ENCODE assay signal across 9 mouse cellular contexts in genomic region chr5:110203164-110203895, GRCm38 (mm10). TPM values are rescaled to one million over a fixed set of nuclear protein-coding genes. Genes with fewer than 3 reads are reported as not detected.
DNase-seq lines count a peak whose midpoint lies in the region; ATAC-seq and TF ChIP-seq lines count a peak whose summit lies in the region.
"Had no signal": no experiment of that assay in that cellular context is flagged by ENCODE, and none has a peak within 500 bp of the region (broad histone marks: within the 10 kb centered on the region; RNA-seq: fewer than 3 reads in every experiment).

No protein-coding gene starts in this region.

- no peak overlapping the region for H3K27ac ChIP-seq in CH12.LX (ENCODE audit: insufficient read depth, low read depth)

- no peaks in the 10 kb centered on the region for H3K9me3 ChIP-seq in CH12.LX (replicated peaks; ENCODE audit: low read length)
- H3K9me3 ChIP-seq: heart, embryonic 12.5 days had no signal

- DNase-seq in CD4-positive, CD25-positive, alpha-beta regulatory T cell, adult 2 months (ENCODE audit: low read depth, low spot score): peak; percentile 39
- peak; percentile 8 for DNase-seq in kidney, postnatal 14 days
- no peak for DNase-seq in kidney, postnatal 4 days
- DNase-seq in CH12.LX (ENCODE audit: extremely low read depth): peak; percentile 12
- peak; percentile 4 for DNase-seq in embryo, embryonic 9.5 days (ENCODE audit: extremely low spot score)
- DNase-seq in layer of hippocampus, postnatal 36 days: no peak
- no peak for DNase-seq in layer of hippocampus, adult 11-12 months (ENCODE audit: low spot score)

- peaks cover 64 to 80% of the 10 kb centered on the region in 2 experiments for H3K36me3 ChIP-seq in CH12.LX (replicated peaks in 1 of 2; ENCODE audit: control insufficient read depth in 1 of 2, insufficient read depth in 1 of 2, low read length in 1 of 2)

- H3K4me1 ChIP-seq in CH12.LX (ENCODE audit: control insufficient read depth in 1 of 2, insufficient read depth in 2 of 2): no peaks in the 10 kb centered on the region
- H3K4me1 ChIP-seq: heart, embryonic 12.5 days had no signal

- dilution Hi-C loops in CH12.LX (cut with MboI; ENCODE audit: extremely low pct_ligation_motif_present, extremely low pct_unique_long_range_greater_than_20kb, low sequenced_read_pairs): no loop called here

- peak; percentile 13 to 60; a peak in 2 of 4 replicates for TF ChIP-seq CTCF in CH12.LX (conservative IDR thresholded peaks at IDR 0.05 in 1 of 2, IDR thresholded peaks at IDR 0.05 in 1 of 2; ENCODE audit: low read depth in 2 of 2, low read length in 2 of 2)

- no peak overlapping the region for H3K4me2 ChIP-seq in CH12.LX (ENCODE audit: insufficient read depth, low read depth, poor library complexity, severe bottlenecking)
- H3K4me2 ChIP-seq: heart, embryonic 12.5 days had no signal

- no peak for TF ChIP-seq EP300 in CH12.LX (IDR thresholded peaks at IDR 0.05; ENCODE audit: low read length)

- TF ChIP-seq RAD21 in CH12.LX (IDR thresholded peaks at IDR 0.05; ENCODE audit: low read depth, low read length): peak; percentile 41

- TF ChIP-seq POLR2A in CH12.LX (IDR thresholded peaks at IDR 0.05; ENCODE audit: low read depth, low read length): no peak

- no peak for ATAC-seq in CD4-positive, CD25-positive, alpha-beta regulatory T cell, adult 4 months

- in situ Hi-C loops in CH12.LX (cut with MboI; ENCODE audit: low pct_ligation_motif_present, low pct_unique_long_range_greater_than_20kb, low sequenced_read_pairs): no loop called here

- no peak overlapping the region for H3K4me3 ChIP-seq in CH12.LX (replicated peaks in 1 of 3; ENCODE audit: low read depth in 2 of 3, low read length in 2 of 3, poor library complexity in 1 of 3)
- H3K4me3 ChIP-seq: heart, embryonic 12.5 days had no signal

- no peaks in the 10 kb centered on the region for H3K27me3 ChIP-seq in CH12.LX (replicated peaks)
- H3K27me3 ChIP-seq: heart, embryonic 12.5 days had no signal

- H3K79me2 ChIP-seq in CH12.LX (replicated peaks; ENCODE audit: control insufficient read depth, extremely low read depth, insufficient read depth, poor library complexity, severe bottlenecking): no peaks in the 10 kb centered on the region

- H3K9ac ChIP-seq in CH12.LX (ENCODE audit: insufficient read depth, low read depth): no peak overlapping the region
- H3K9ac ChIP-seq: heart, embryonic 12.5 days had no signal

TF ChIP-seq in CH12.LX, 34 proteins besides CTCF, POLR2A, EP300 and RAD21:
- TF ChIP-seq JUND (conservative IDR thresholded peaks at IDR 0.05; ENCODE audit: low read depth, low read length) (no peak), SMC3 (IDR thresholded peaks at IDR 0.05; ENCODE audit: low read depth, low read length) (peak; percentile 4; the same call in 1 of the 2 replicates), MYC (IDR thresholded peaks at IDR 0.05; ENCODE audit: low read depth, low read length) (0 out of 2 replicates have a peak, but pooled peaks have one; percentile 22)

RNA-seq across cellular contexts. Expression of gene Golga3, which starts 26.8 kb away (rescaled TPM):
- polyA plus RNA-seq in CD4-positive, CD25-positive, alpha-beta regulatory T cell, adult 4 months (2017; shearing (Covaris generic)): 10 to 100 TPM; 19.7 to 37.2 TPM
- total RNA-seq in CH12.LX (2012; rRNA removed): 15.0 and 15.7 TPM in 2 replicates
- total RNA-seq in CH12.LX (2014; rRNA removed): 10.0 and 10.8 TPM in 2 replicates
- polyA plus RNA-seq in CH12.LX (2012; ENCODE audit: insufficient read length, low read depth): 18.0 and 18.2 TPM in 2 replicates
- 10 to 100 TPM; 45.5 to 51.6 TPM for total RNA-seq in layer of hippocampus, postnatal 36 days (2021)

RNA-seq across cellular contexts. Expression of gene Ankle2, which starts 27.5 kb away (rescaled TPM):
- 10 to 100 TPM; 11.4 to 16.4 TPM for polyA plus RNA-seq in CD4-positive, CD25-positive, alpha-beta regulatory T cell, adult 4 months (2017; shearing (Covaris generic))
- total RNA-seq in CH12.LX (2012; rRNA removed) (30.8 and 33.2 TPM in 2 replicates), CH12.LX (2014; rRNA removed) (35.3 and 40.5 TPM in 2 replicates)
- 35.7 and 37.1 TPM in 2 replicates for polyA plus RNA-seq in CH12.LX (2012; ENCODE audit: insufficient read length, low read depth)
- 10 to 100 TPM; 38.6 to 48.2 TPM for total RNA-seq in layer of hippocampus, postnatal 36 days (2021)

Comparison
In these comparisons a context has a peak if more than half of its experiments do, and no peak if none do; other contexts are left out.
1. DNase-seq: peak in CD4-positive, CD25-positive, alpha-beta regulatory T cell, adult 2 months (single experiment), kidney, postnatal 14 days (single experiment), CH12.LX (single experiment) and embryo, embryonic 9.5 days (single experiment); none in kidney, postnatal 4 days (0 of 2), layer of hippocampus, postnatal 36 days (0 of 2) and layer of hippocampus, adult 11-12 months (single experiment).